ENCODE assay signal across 17 mouse cellular contexts in the genomic region with DNA sequence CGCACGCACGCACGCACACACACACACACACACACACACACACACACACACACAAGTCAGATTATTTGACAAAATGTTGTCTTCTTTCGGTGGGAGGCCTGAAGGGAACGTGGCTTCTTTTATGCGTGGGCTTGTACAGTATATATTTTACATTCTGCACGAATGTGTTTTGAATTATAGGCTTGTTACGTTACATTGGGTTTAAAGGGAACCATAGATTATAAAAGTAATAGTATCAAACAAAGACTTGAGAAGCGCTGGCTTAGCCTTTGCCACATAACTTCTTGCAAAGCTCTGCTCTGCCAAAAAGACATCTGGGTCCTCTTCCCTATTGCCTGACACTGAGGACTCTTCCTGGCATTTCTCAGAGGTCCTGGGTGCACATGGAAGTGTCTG. TPM values are rescaled to one million over a fixed set of nuclear protein-coding genes. Genes with fewer than 3 reads are reported as not detected.
DNase-seq lines count a peak whose midpoint lies in the region; ATAC-seq lines count a peak whose summit lies in the region.
"Had no signal": no experiment of that assay in that cellular context is flagged by ENCODE, and none has a peak within 500 bp of the region (broad histone marks: within the 10 kb centered on the region; RNA-seq: fewer than 3 reads in every experiment).

No protein-coding gene starts in this region.

- no peak overlapping the region for H3K9ac ChIP-seq in hindbrain, embryonic 14.5 days
- no peak overlapping the region for H3K9ac ChIP-seq in midbrain, embryonic 16.5 days (ENCODE audit: low read depth, low read length)
- no peak overlapping the region for H3K9ac ChIP-seq in intestine, embryonic 14.5 days (ENCODE audit: low read length)
- H3K9ac ChIP-seq in neural tube, embryonic 13.5 days = no peak overlapping the region
- H3K9ac ChIP-seq: hindbrain, embryonic 12.5 days; liver, postnatal 0 days had no signal

- ATAC-seq in hindbrain, embryonic 14.5 days (ENCODE audit: low FRiP score) = no peak
- ATAC-seq in midbrain, embryonic 16.5 days = no peak
- 0 out of 2 replicates have a peak, but pooled peaks have one; percentile 13 for ATAC-seq in intestine, embryonic 14.5 days (replicated peaks; ENCODE audit: low FRiP score, low TSS enrichment, low read depth)
- no peak for ATAC-seq in neural tube, embryonic 13.5 days (ENCODE audit: low read depth)
- ATAC-seq: forebrain, embryonic 16.5 days; liver, postnatal 0 days had no signal

- H3K27me3 ChIP-seq in hindbrain, embryonic 10.5 days (ENCODE audit: insufficient read depth, poor library complexity, severe bottlenecking) = no peaks in the 10 kb centered on the region
- no peaks in the 10 kb centered on the region for H3K27me3 ChIP-seq in hindbrain, embryonic 14.5 days (ENCODE audit: control insufficient read depth, insufficient read depth, low read length)
- H3K27me3 ChIP-seq in midbrain, embryonic 16.5 days (ENCODE audit: control insufficient read depth, insufficient read depth, low read depth, low read length) = no peaks in the 10 kb centered on the region
- no peaks in the 10 kb centered on the region for H3K27me3 ChIP-seq in midbrain, embryonic 10.5 days (ENCODE audit: low read depth, poor library complexity, severe bottlenecking)
- no peaks in the 10 kb centered on the region for H3K27me3 ChIP-seq in intestine, embryonic 14.5 days (replicated peaks; ENCODE audit: control insufficient read depth, insufficient read depth, low read length)
- H3K27me3 ChIP-seq in neural tube, embryonic 13.5 days = no peaks in the 10 kb centered on the region
- H3K27me3 ChIP-seq: hindbrain, embryonic 12.5 days had no signal

- H3K9me3 ChIP-seq in hindbrain, embryonic 10.5 days = no peaks in the 10 kb centered on the region
- no peaks in the 10 kb centered on the region for H3K9me3 ChIP-seq in hindbrain, embryonic 14.5 days (ENCODE audit: control insufficient read depth, low read length)
- H3K9me3 ChIP-seq in midbrain, embryonic 16.5 days (replicated peaks; ENCODE audit: control insufficient read depth, low read length, poor library complexity, severe bottlenecking) = no peaks in the 10 kb centered on the region
- no peaks in the 10 kb centered on the region for H3K9me3 ChIP-seq in midbrain, embryonic 10.5 days (replicated peaks)
- H3K9me3 ChIP-seq in intestine, embryonic 14.5 days (ENCODE audit: control insufficient read depth, low read length) = no peaks in the 10 kb centered on the region
- no peaks in the 10 kb centered on the region for H3K9me3 ChIP-seq in neural tube, embryonic 13.5 days
- H3K9me3 ChIP-seq: hindbrain, embryonic 12.5 days; megakaryocyte, embryonic 14.5 days had no signal

- peaks cover 20% of the 10 kb centered on the region for H3K4me1 ChIP-seq in hindbrain, embryonic 10.5 days (replicated peaks)
- H3K4me1 ChIP-seq in hindbrain, embryonic 14.5 days (replicated peaks; ENCODE audit: control insufficient read depth, insufficient read depth, low read length) = peaks cover 22% of the 10 kb centered on the region
- peaks cover 9% of the 10 kb centered on the region; the same call in 1 of the 2 replicates for H3K4me1 ChIP-seq in midbrain, embryonic 16.5 days (ENCODE audit: control insufficient read depth, insufficient read depth, low read length)
- peaks cover 11% of the 10 kb centered on the region for H3K4me1 ChIP-seq in midbrain, embryonic 10.5 days
- peaks cover 24% of the 10 kb centered on the region for H3K4me1 ChIP-seq in intestine, embryonic 14.5 days (replicated peaks; ENCODE audit: control insufficient read depth, insufficient read depth, low read length)
- peaks cover 39% of the 10 kb centered on the region for H3K4me1 ChIP-seq in neural tube, embryonic 13.5 days (replicated peaks)

- H3K4me3 ChIP-seq in hindbrain, embryonic 10.5 days = no peak overlapping the region
- H3K4me3 ChIP-seq in hindbrain, embryonic 14.5 days (replicated peaks; ENCODE audit: low read length) = no peak overlapping the region
- no peak overlapping the region for H3K4me3 ChIP-seq in midbrain, embryonic 16.5 days (ENCODE audit: low read depth, low read length)
- no peak overlapping the region for H3K4me3 ChIP-seq in midbrain, embryonic 10.5 days
- no peak overlapping the region for H3K4me3 ChIP-seq in intestine, embryonic 14.5 days (ENCODE audit: low read depth, low read length)
- H3K4me3 ChIP-seq in neural tube, embryonic 13.5 days = no peak overlapping the region
- H3K4me3 ChIP-seq: hindbrain, embryonic 12.5 days; megakaryocyte, embryonic 14.5 days had no signal

- 85% methylated on average over 10 of the region's 10 CpGs for WGBS in hindbrain, embryonic 10.5 days
- WGBS in hindbrain, embryonic 14.5 days = 87% methylated on average over 10 of the region's 10 CpGs
- 73% methylated on average over 10 of the region's 10 CpGs for WGBS in midbrain, embryonic 16.5 days
- WGBS in midbrain, embryonic 10.5 days = 94% methylated on average over 10 of the region's 10 CpGs
- WGBS in intestine, embryonic 14.5 days = 47% methylated on average over 10 of the region's 10 CpGs
- 71% methylated on average over 10 of the region's 10 CpGs for WGBS in neural tube, embryonic 13.5 days

- 0 out of 2 replicates have a peak overlapping the region, but pooled peaks have one; percentile 40 for H3K27ac ChIP-seq in hindbrain, embryonic 10.5 days
- no peak overlapping the region for H3K27ac ChIP-seq in hindbrain, embryonic 14.5 days
- no peak overlapping the region for H3K27ac ChIP-seq in midbrain, embryonic 16.5 days (ENCODE audit: low read length)
- no peak overlapping the region for H3K27ac ChIP-seq in midbrain, embryonic 10.5 days (replicated peaks)
- H3K27ac ChIP-seq in intestine, embryonic 14.5 days (ENCODE audit: low read depth) = peak overlapping the region; percentile 83
- 0 out of 2 replicates have a peak overlapping the region, but pooled peaks have one; percentile 7 for H3K27ac ChIP-seq in neural tube, embryonic 13.5 days (replicated peaks)

- H3K4me2 ChIP-seq in hindbrain, embryonic 14.5 days (replicated peaks) = no peak overlapping the region
- 0 out of 2 replicates have a peak overlapping the region, but pooled peaks have one; percentile 4 for H3K4me2 ChIP-seq in midbrain, embryonic 16.5 days (ENCODE audit: low read length)
- no peak overlapping the region; the same call in 1 of the 2 replicates for H3K4me2 ChIP-seq in intestine, embryonic 14.5 days (ENCODE audit: low read length)
- no peak overlapping the region for H3K4me2 ChIP-seq in neural tube, embryonic 13.5 days

- no peaks in the 10 kb centered on the region for H3K36me3 ChIP-seq in hindbrain, embryonic 10.5 days
- H3K36me3 ChIP-seq in hindbrain, embryonic 14.5 days (replicated peaks; ENCODE audit: control insufficient read depth, insufficient read depth) = no peaks in the 10 kb centered on the region
- no peaks in the 10 kb centered on the region for H3K36me3 ChIP-seq in midbrain, embryonic 16.5 days (ENCODE audit: control insufficient read depth, insufficient read depth, low read length)
- no peaks in the 10 kb centered on the region for H3K36me3 ChIP-seq in midbrain, embryonic 10.5 days
- H3K36me3 ChIP-seq in intestine, embryonic 14.5 days (ENCODE audit: control insufficient read depth, insufficient read depth, low read length) = no peaks in the 10 kb centered on the region
- no peaks in the 10 kb centered on the region for H3K36me3 ChIP-seq in neural tube, embryonic 13.5 days
- H3K36me3 ChIP-seq: hindbrain, embryonic 12.5 days had no signal

- no peak for DNase-seq in hindbrain, embryonic 10.5 days (ENCODE audit: low spot score)
- DNase-seq in hindbrain, embryonic 14.5 days (ENCODE audit: low spot score) = no peak
- no peak for DNase-seq in midbrain, embryonic 10.5 days (ENCODE audit: low spot score)
- peak; percentile 50 for DNase-seq in intestine, embryonic 14.5 days (ENCODE audit: low spot score)
- DNase-seq in spleen, postnatal 14 days (ENCODE audit: low spot score in 2 of 2) = no peak
- no peak for DNase-seq in right cerebral cortex, postnatal 14 days
- DNase-seq: B cell, adult 2 months; cerebellum, adult 2 months; liver; liver, postnatal 0 days; spleen, adult 18-20 months; thymus, postnatal 14 days had no signal

RNA-seq across cellular contexts. Expression of a gene that starts 54.1 kb away (rescaled TPM):
- 117 and 144 TPM in 2 replicates for polyA plus RNA-seq in hindbrain, embryonic 10.5 days (2016; fragmentation: Nextera tagmentation; extraction: Ambion mirVana)
- polyA plus RNA-seq in hindbrain, embryonic 14.5 days (2014; fragmentation: Nextera tagmentation; extraction: Ambion mirVana) = 52.4 and 55.0 TPM in 2 replicates
- polyA plus RNA-seq in midbrain, embryonic 16.5 days (2015; fragmentation: Nextera tagmentation; extraction: Ambion mirVana) = 52.1 and 58.2 TPM in 2 replicates
- 143 and 152 TPM in 2 replicates for polyA plus RNA-seq in midbrain, embryonic 10.5 days (2016; fragmentation: Nextera tagmentation; extraction: Ambion mirVana)
- 309 and 368 TPM in 2 replicates for polyA plus RNA-seq in intestine, embryonic 14.5 days (2014; fragmentation: Nextera tagmentation; extraction: Ambion mirVana)
- 92.0 and 96.2 TPM in 2 replicates for polyA plus RNA-seq in neural tube, embryonic 13.5 days (2015; fragmentation: Nextera tagmentation; extraction: Ambion mirVana)

Comparison
In these comparisons a context has a peak if more than half of its experiments do, and no peak if none do; other contexts are left out.
1. H3K27ac ChIP-seq: peak in hindbrain, embryonic 10.5 days (single experiment), intestine, embryonic 14.5 days (single experiment) and neural tube, embryonic 13.5 days (single experiment); none in hindbrain, embryonic 14.5 days (single experiment), midbrain, embryonic 16.5 days (single experiment) and midbrain, embryonic 10.5 days (single experiment).